Mouse (Mus musculus): ENCODE measurements around the gene D630023F18Rik. TPM values are rescaled to one million over a fixed set of nuclear protein-coding genes. Genes with fewer than 3 reads are reported as not detected.

D630023F18Rik gene
- not detected in 2 replicates for polyA plus RNA-seq (2012; ENCODE audit: low replicate concordance)

DNA sequence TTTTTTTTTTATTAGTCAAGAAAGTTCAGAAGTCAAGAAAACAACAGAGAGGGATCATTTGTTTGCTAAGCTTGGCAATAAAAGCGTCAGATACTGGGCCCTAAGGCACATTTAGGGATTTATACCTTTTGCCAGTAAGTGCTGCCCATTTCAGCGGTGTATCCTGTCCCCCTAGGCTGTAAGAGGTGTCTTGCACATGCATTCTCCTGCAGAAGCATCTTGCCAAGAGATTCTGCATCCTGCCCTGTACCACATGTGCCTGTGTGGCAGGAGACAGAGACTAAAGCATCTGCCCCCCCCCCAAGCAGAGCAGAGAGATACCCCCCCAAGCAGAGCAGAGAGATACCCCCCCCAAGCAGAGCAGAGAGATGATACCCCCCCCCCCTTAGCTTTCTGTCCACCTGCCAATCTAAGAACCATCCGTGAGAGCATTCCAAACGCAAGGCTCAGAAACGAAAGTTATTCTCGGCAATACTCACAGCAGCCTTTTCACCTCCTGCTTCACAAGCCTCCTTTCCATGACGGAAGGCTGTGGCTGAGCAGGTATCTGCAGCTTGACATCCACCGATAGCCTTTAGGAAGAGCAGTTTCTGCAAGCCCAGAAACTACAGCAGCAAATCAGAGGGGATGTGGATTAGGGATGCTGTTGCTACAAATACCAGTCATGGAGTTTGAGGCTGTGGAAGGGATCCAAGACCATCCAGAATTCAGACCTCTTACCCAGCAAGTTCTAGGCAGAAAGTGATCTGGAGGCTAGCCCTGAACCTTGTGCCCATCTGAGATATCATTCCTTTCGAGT lies at the start of gene D630023F18Rik:
Gene D630023F18Rik, minus strand, starts transcription at position 641 of the 799 bp plus-strand sequence.

DNA sequence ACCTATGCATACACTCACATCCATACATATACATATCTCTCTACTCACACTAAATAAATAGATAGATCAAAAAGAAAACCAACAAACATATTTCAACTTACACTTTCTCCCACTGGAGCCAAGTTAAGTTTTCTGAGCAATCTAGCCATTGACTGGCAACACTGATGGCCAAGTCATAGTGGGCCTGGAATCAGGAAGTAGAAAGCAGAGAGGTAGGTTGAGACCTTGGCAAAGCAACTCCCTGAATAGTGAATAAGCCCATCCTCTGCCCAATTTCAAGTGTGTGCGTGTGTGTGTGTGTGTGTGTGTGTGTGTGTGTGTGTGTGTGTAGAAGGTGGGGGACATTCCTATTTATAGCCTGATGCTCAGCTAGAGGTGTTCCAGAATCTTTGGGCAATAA lies 3.6 kb downstream of the D630023F18Rik start, which contains the start of gene Gm28845:
Gene Gm28845, minus strand, starts transcription at position 121 of the 400 bp plus-strand sequence.

DNA sequence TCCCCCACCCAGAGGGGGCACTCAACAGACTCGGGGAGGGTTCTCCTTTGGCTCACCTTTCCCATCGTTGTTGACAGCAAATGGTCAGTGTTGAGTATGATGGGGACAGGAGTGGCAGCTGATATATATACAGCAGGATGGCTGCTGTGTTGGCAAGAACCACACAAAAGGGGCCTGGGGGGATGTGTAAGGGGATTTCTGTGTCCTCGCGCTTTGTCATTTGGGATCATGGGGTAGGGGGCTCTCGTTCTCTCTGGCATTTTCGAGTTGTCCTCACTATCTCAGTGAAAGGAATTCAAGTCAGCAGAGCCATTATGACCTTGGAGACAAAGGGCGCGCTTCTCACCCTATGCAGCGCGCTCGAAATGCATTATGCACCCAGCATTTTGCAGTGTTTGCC lies 19.7 kb downstream of the D630023F18Rik start, which contains the start of gene Cryga:
Gene Cryga, minus strand, starts transcription at position 101 of the 400 bp plus-strand sequence.

DNA sequence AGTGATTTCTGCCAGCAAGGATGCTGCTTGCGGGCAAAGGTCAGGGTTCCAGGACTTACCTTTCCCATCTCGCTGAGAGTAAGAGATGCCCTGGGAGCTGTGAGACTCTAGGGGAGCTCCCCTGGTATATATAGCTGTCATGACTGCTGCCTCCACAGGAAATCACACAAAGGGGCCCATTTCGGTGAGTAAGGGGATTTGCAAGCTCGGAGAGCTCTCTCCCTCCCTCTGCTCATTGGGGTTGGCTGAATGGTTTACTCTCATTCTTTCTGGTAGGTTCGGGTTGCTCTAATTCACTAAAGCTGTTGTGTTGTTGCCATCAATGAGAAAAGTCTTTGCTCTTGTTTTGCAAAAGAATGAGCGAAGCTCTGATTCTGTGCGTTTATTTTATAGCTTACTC lies 40.8 kb downstream of the D630023F18Rik start, which contains the start of gene Crygb:
Gene Crygb, minus strand, starts transcription at position 101 of the 400 bp plus-strand sequence.

DNA sequence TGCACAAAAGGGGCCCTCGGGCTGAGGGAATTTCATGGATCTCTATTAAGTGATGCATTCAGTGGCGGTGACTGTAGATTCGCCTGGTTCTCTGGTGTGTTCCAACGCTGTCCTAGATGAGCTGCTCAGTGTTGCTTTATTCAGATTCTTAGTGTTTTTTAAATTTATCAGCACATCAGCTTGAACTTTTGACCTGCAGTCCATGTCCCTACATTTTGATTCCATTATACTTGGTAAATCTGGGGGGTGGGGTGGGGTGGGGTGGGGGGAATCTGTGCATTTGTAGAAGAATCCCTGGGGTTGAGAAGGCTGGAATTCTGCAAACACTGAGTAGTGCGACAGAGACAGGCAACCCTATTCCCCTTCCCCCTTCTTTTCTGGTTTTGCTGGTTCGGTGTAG lies 49.4 kb downstream of the D630023F18Rik start, which contains the start of gene Crygc:
Gene Crygc, minus strand, starts transcription at position 101 of the 400 bp plus-strand sequence.

DNA sequence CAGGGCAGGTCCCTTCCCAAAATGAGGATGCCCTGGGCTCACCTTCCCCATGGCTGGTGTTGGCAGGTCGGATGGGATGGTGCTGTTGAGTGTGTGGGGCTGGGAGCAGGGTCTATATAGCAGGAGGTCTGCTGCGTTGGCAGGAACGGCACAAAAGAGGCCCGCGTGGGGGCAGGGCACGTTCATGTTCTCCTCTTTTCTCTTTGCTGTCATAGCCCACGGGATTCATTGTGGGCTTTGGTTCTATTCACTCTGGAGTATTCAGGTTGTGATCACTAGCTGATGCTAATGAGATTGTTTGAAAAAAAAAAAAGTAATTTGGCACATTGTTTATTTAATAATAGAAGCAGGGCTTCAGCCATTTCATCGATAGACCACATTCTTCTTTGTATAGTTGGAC lies 59.7 kb downstream of the D630023F18Rik start, which contains the start of gene Crygd:
Gene Crygd, minus strand, starts transcription at position 101 of the 400 bp plus-strand sequence.

Other genes with a start within 250 kb of the D630023F18Rik start
- gene Plekhm3, start 166.4 kb downstream of the D630023F18Rik start, polyA plus RNA-seq (2012; ENCODE audit: low replicate concordance), result 8.9 and 9.9 TPM in 2 replicates
- not detected in 2 replicates for gene Akr1cl, start 90.5 kb downstream of the D630023F18Rik start, polyA plus RNA-seq (2012; ENCODE audit: low replicate concordance)
- not detected in 2 replicates for gene Cryge, start 72.1 kb downstream of the D630023F18Rik start, polyA plus RNA-seq (2012; ENCODE audit: low replicate concordance)
- gene Crygd, start 59.8 kb downstream of the D630023F18Rik start, polyA plus RNA-seq (2012; ENCODE audit: low replicate concordance), result not detected in 2 replicates
- not detected in 2 replicates for gene Crygc, start 49.5 kb downstream of the D630023F18Rik start, polyA plus RNA-seq (2012; ENCODE audit: low replicate concordance)
- not detected in 2 replicates for gene Crygb, start 40.9 kb downstream of the D630023F18Rik start, polyA plus RNA-seq (2012; ENCODE audit: low replicate concordance)
- gene Cryga, start 19.8 kb downstream of the D630023F18Rik start, polyA plus RNA-seq (2012; ENCODE audit: low replicate concordance), result not detected in 2 replicates
- gene Gm28845, start 3.7 kb downstream of the D630023F18Rik start, polyA plus RNA-seq (2012; ENCODE audit: low replicate concordance), result not detected in 2 replicates
- 0.74 and 1.7 TPM in 2 replicates for gene Idh1, start 63.3 kb upstream of the D630023F18Rik start, polyA plus RNA-seq (2012; ENCODE audit: low replicate concordance)
- 21.7 and 39.1 TPM in 2 replicates for gene Pikfyve, start 63.5 kb upstream of the D630023F18Rik start, polyA plus RNA-seq (2012; ENCODE audit: low replicate concordance)
- gene Pth2r, start 158.8 kb upstream of the D630023F18Rik start, polyA plus RNA-seq (2012; ENCODE audit: low replicate concordance), result not detected in 2 replicates